Mouse (Mus musculus): ENCODE data around the gene Cnih2. TPM values are rescaled to one million over a fixed set of nuclear protein-coding genes. Genes with fewer than 3 reads are reported as not detected.

The Cnih2 gene
- polyA plus RNA-seq, 1 experiment = 3.7 TPM

DNA sequence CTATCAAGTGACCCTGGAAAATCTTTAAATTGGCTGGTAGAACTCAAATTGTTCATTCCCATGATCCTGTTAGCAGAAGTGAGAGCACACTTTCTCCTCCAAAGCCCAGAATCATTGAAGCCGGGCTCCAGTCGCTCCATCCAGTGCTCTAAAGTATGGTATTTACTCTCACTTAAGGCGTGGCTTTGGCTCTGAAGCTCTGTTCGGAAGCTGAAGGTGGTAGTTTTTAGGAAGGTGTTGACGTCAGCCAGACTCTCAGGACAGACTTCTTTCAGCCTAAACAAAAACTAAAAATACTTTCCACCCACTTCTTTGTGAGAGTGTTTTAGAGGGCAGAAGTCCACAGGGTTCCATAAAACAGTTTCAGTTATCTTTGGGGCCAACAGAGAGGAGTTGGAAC lies 24.8 kb downstream of the Cnih2 start:
- WGBS = 35% methylated on average over 5 of the region's 5 CpGs
- H3K4me1 ChIP-seq (replicated peaks; ENCODE audit: control insufficient read depth, insufficient read depth, low read length) = peaks cover 11% of the 10 kb centered on the region
- H3K36me3 ChIP-seq (ENCODE audit: control insufficient read depth, insufficient read depth, low read length) = no peaks in the 10 kb centered on the region
- H3K4me3 ChIP-seq (ENCODE audit: control insufficient read depth, insufficient read depth, low read length) = no peak overlapping the region
- peaks cover 16% of the 10 kb centered on the region for H3K27me3 ChIP-seq (ENCODE audit: control insufficient read depth, insufficient read depth, low read length)
- no peak for DNase-seq
- TF ChIP-seq POLR2A (IDR thresholded peaks at IDR 0.05; ENCODE audit: control insufficient read depth, extremely low read depth, insufficient read depth, low read length, poor library complexity) (no peak), CTCF (IDR thresholded peaks at IDR 0.05; ENCODE audit: borderline replicate concordance, control insufficient read depth, extremely low read depth, insufficient read depth, low read length, poor library complexity) (no peak)
- H3K27ac ChIP-seq (ENCODE audit: control insufficient read depth, insufficient read depth, low read length) = no peak overlapping the region

DNA sequence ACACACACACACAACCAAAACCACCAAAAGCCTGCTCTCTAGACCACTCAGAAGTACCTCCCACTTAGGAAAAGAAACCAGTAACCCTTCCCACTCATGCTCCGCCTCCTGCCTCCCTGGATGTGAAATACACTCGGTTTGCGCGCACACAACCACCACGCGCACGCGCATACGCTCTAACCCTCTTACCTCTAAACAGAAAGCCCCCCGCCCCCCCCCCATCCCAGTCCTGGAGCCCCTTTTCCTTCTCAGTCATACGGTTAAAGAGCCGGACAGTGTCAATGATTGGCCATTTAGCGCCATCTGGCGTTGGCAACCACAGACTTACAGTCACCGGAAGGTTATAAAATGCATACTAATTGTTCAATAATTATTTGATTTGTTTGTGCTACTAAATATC lies 25.3 kb downstream of the Cnih2 start:
- Histone ChIP-seq H3K27ac (ENCODE audit: control insufficient read depth, insufficient read depth, low read length) (no peak overlapping the region), H3K4me1 (replicated peaks; ENCODE audit: control insufficient read depth, insufficient read depth, low read length) (peaks cover 11% of the 10 kb centered on the region), H3K27me3 (ENCODE audit: control insufficient read depth, insufficient read depth, low read length) (peaks cover 20% of the 10 kb centered on the region), H3K36me3 (ENCODE audit: control insufficient read depth, insufficient read depth, low read length) (no peaks in the 10 kb centered on the region), H3K4me3 (ENCODE audit: control insufficient read depth, insufficient read depth, low read length) (no peak overlapping the region)
- TF ChIP-seq CTCF (IDR thresholded peaks at IDR 0.05; ENCODE audit: borderline replicate concordance, control insufficient read depth, extremely low read depth, insufficient read depth, low read length, poor library complexity) (no peak), POLR2A (IDR thresholded peaks at IDR 0.05; ENCODE audit: control insufficient read depth, extremely low read depth, insufficient read depth, low read length, poor library complexity) (no peak)
- 2% methylated on average over 15 of the region's 15 CpGs for WGBS
- DNase-seq = peak; percentile 29

DNA sequence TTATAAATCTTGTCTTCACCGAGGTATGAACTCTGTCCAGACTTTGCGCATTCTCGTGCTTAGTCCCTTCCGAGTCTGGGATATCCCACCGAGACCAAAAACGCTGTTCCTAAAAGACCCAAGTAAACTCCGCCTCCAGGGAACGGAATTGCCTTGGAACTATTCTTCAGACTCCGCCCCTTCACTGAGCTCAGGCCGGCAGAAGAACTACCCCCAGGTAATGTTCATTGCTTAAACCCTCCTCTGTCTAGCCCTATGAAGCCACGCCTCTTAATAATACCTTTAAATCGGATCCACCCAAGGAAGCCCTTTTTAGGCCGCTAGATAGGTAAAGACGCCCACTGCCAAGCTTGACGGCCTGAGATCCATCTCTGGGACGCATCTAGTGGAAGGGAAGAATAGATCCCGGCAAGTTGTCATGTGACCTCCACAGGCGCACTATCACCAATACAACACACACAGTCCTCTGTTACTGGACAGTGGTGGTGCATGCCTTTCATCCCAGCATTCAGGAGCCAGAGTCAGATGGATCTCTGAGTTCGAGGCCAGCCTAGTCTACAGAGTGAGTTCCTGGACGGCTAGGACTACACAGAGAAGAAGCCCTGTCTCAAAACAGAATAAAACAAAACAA lies 25.8 kb downstream of the Cnih2 start:
- H3K36me3 ChIP-seq (ENCODE audit: control insufficient read depth, insufficient read depth, low read length) = no peaks in the 10 kb centered on the region
- no peak overlapping the region for H3K27ac ChIP-seq (ENCODE audit: control insufficient read depth, insufficient read depth, low read length)
- peak overlapping the region; percentile 16; the same call in 1 of the 2 replicates for H3K4me3 ChIP-seq (ENCODE audit: control insufficient read depth, insufficient read depth, low read length)
- DNase-seq = no peak
- WGBS = 11% methylated on average over 20 of the region's 20 CpGs
- peaks cover 25% of the 10 kb centered on the region for H3K27me3 ChIP-seq (ENCODE audit: control insufficient read depth, insufficient read depth, low read length)
- TF ChIP-seq POLR2A (IDR thresholded peaks at IDR 0.05; ENCODE audit: control insufficient read depth, extremely low read depth, insufficient read depth, low read length, poor library complexity) (no peak), CTCF (IDR thresholded peaks at IDR 0.05; ENCODE audit: borderline replicate concordance, control insufficient read depth, extremely low read depth, insufficient read depth, low read length, poor library complexity) (no peak)
- H3K4me1 ChIP-seq (replicated peaks; ENCODE audit: control insufficient read depth, insufficient read depth, low read length) = peaks cover 11% of the 10 kb centered on the region

DNA sequence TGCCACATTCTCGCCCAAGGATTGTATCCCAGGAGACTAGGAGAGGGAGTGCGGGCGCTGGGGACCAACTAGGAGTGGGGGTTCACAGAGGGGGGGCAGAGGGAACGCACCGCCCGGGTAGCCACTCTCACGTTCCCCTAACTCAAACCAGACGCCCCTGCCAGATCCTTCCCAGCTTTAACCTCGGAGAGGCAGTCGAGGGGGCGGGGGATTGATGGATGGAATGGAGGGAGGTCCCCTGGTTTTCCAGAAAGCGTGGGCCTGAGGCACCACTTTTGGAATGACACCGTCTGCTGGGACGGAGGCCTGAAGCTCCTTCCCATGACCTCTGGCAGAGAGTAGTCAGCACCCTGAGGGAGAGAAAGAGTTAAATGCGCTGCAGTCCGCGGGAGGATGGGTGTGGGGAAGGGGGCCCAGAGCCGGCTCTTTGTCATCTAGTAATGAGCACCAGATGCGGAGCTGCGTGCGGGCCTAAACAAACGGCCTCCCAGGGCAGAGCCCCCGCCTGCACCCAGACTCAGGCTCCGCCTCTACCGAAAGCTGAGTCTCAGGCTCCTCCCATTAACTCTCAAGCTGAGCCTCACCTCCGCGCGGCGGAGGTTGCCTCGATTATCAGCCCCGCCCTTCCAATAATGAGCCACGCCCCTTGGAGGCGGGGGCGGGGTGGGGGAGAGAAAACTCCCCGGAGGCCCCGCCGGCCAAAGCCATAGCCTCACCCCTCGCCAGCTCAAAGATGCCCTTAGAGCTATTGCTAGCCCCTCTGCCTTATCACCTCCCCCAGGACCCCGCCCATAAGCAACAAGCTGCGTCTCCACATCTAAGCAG lies 26.6 kb downstream of the Cnih2 start:
- H3K36me3 ChIP-seq (ENCODE audit: control insufficient read depth, insufficient read depth, low read length) = no peaks in the 10 kb centered on the region
- peaks cover 25% of the 10 kb centered on the region for H3K27me3 ChIP-seq (ENCODE audit: control insufficient read depth, insufficient read depth, low read length)
- DNase-seq = no peak
- peak overlapping the region; percentile 16 for H3K4me3 ChIP-seq (ENCODE audit: control insufficient read depth, insufficient read depth, low read length)
- peaks cover 11% of the 10 kb centered on the region for H3K4me1 ChIP-seq (replicated peaks; ENCODE audit: control insufficient read depth, insufficient read depth, low read length)
- TF ChIP-seq POLR2A (IDR thresholded peaks at IDR 0.05; ENCODE audit: control insufficient read depth, extremely low read depth, insufficient read depth, low read length, poor library complexity) (no peak), CTCF (IDR thresholded peaks at IDR 0.05; ENCODE audit: borderline replicate concordance, control insufficient read depth, extremely low read depth, insufficient read depth, low read length, poor library complexity) (no peak)
- H3K27ac ChIP-seq (ENCODE audit: control insufficient read depth, insufficient read depth, low read length) = no peak overlapping the region
- WGBS = 12% methylated on average over 40 of the region's 40 CpGs

DNA sequence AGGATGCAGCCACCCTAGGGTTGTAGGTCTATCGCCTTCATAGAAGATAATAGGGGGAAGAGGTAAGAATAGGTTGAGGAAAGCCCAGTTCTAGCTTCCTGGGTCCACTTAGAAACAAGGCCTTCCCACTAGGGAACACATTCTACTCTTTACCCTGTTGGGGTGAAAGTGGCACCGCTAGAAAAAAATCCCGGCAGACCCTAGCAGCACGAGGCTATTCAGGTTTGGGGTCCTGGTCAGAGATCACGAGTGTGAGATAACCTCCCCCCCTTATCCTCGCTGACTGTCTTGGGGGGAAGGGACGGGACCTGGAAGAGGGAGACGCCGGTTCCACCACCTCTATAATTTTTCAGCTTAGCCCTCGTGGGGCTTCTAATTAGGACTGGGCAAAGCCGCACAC lies 27.2 kb downstream of the Cnih2 start:
- no peak for DNase-seq
- TF ChIP-seq POLR2A (IDR thresholded peaks at IDR 0.05; ENCODE audit: control insufficient read depth, extremely low read depth, insufficient read depth, low read length, poor library complexity) = no peak
- no peak for TF ChIP-seq CTCF (IDR thresholded peaks at IDR 0.05; ENCODE audit: borderline replicate concordance, control insufficient read depth, extremely low read depth, insufficient read depth, low read length, poor library complexity)
- no peak overlapping the region for H3K4me3 ChIP-seq (ENCODE audit: control insufficient read depth, insufficient read depth, low read length)
- H3K27ac ChIP-seq (ENCODE audit: control insufficient read depth, insufficient read depth, low read length) = no peak overlapping the region
- WGBS = 60% methylated on average over 11 of the region's 11 CpGs
- peaks cover 11% of the 10 kb centered on the region for H3K4me1 ChIP-seq (replicated peaks; ENCODE audit: control insufficient read depth, insufficient read depth, low read length)
- peaks cover 25% of the 10 kb centered on the region for H3K27me3 ChIP-seq (ENCODE audit: control insufficient read depth, insufficient read depth, low read length)
- no peaks in the 10 kb centered on the region for H3K36me3 ChIP-seq (ENCODE audit: control insufficient read depth, insufficient read depth, low read length)

DNA sequence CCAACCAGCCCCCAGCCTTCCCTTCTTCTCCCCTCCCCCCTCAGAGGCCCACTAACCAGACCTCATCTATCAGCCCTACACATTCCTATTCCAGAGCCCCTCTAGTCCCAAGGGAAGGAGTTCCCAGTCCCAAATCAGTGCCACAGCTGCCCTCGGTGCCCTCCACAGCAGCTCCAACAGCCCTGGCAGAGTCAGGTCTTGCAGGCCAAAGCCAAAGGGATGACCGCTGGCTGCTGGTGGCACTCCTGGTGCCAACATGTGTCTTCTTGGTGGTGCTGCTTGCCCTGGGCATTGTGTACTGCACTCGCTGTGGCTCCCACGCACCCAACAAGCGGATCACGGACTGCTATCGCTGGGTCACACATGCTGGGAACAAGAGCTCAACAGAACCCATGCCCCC lies 28.3 kb downstream of the Cnih2 start:
- DNase-seq = no peak
- Histone ChIP-seq H3K36me3 (ENCODE audit: control insufficient read depth, insufficient read depth, low read length) (no peaks in the 10 kb centered on the region), H3K4me1 (replicated peaks; ENCODE audit: control insufficient read depth, insufficient read depth, low read length) (peaks cover 11% of the 10 kb centered on the region), H3K27me3 (ENCODE audit: control insufficient read depth, insufficient read depth, low read length) (peaks cover 25% of the 10 kb centered on the region), H3K27ac (ENCODE audit: control insufficient read depth, insufficient read depth, low read length) (no peak overlapping the region), H3K4me3 (ENCODE audit: control insufficient read depth, insufficient read depth, low read length) (no peak overlapping the region)
- WGBS = 94% methylated on average over 7 of the region's 7 CpGs
- TF ChIP-seq CTCF (IDR thresholded peaks at IDR 0.05; ENCODE audit: borderline replicate concordance, control insufficient read depth, extremely low read depth, insufficient read depth, low read length, poor library complexity) (no peak), POLR2A (IDR thresholded peaks at IDR 0.05; ENCODE audit: control insufficient read depth, extremely low read depth, insufficient read depth, low read length, poor library complexity) (no peak)
